Mouse (Mus musculus) retina, postnatal 1 day (tissue): ENCODE measurements at regions not wholly inside any gene's neighbourhood (a gene's known extent, or its start where the extent isn't known, plus 50 kb on each side); places are given as distances from the start of the nearest gene placed in this dataset.

ENCODE experiments used
- DNase-seq: peaks from one replicate; pipeline ENCODE4 v3.0.0-alpha.2; 2012

- DNase-seq: no peak
Observed at GRCm38 (mm10) chr3:143574035-143574864, 630.8 kb downstream of the Lmo4 start.

- no peak for DNase-seq
Observed at GRCm38 (mm10) chr3:143569930-143570329, 635.1 kb downstream of the Lmo4 start.

- no peak for DNase-seq
Observed at GRCm38 (mm10) chr3:143565067-143565466, 640.0 kb downstream of the Lmo4 start.

DNA sequence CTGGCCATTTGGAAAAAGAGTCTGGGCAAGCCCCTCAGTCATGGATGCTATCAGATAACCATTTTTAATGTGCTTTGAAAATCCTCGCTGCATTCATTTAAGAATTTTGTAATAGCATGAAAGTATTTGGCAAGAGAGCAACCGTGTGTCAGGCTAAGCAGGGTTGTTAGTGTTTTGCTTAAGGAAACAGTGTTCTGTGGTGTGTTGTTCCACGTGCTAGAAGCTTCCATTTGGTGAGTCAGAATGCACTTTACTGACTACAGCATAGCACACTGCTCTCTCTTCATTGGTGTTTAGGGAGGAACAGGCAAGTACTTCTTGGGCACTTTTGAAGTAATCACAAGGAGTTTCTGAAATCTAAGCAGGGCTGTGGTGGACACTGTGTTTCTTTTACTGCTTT lies 661.0 kb upstream of the Pkn2 start:
- DNase-seq: no peak

- DNase-seq: no peak
Observed at GRCm38 (mm10) chr3:143527982-143528381, 646.2 kb upstream of the Pkn2 start.

DNA sequence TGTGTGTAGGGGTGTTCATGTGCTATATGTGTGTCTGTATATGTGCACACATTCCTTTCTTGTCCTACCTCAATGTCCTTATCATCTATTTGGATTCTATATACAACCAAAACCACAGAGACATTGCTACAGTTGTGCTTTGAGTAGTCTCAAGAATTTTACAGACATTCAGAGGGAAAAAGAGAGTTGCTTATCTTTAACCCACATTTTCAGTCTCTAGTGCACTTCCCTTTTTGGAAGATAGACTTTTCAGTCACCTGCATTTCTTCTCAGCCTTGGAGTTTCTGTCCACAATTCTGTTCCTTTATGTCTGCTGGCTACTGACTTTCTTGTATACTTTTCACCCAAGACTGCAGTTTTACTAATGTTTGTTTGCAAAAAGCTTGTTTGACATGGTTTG lies 645.5 kb upstream of the Pkn2 start:
- no peak for DNase-seq

DNA sequence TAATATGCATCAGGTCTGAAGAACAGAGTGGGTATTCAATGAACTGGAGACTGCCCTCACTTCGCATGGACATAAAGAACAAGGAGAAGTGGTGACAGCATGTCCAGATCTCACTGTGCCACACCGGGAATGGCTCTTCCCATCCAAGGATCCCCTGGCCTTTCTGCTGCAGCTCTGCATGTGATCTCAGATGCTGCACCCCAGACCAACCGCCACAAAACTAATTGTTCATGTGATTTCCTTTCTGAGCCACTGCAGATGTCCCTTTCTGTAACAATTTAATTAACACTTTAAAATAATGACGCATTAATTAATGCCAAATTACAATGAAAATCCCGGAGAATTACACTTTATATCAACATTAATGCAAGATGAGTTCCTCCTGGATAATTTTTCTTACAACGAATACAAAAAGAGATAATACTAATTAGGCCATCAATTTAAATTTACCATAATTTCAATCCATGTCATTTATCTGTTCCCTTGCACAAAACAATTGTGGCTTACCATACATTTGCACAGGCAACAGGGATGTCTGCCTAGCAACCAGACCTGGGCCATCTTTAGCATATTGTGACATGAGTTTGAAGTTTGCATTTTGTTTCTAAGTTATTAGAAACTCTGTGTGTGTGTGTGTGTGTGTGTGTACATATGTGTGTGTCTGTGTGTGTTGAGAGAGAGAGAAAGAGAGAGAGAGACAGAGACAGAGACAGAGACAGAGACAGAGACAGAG lies 630.9 kb upstream of the Pkn2 start:
- DNase-seq: peak; percentile 69

- DNase-seq: no peak
Observed at GRCm38 (mm10) chr3:143509531-143509930, 627.7 kb upstream of the Pkn2 start.

GRCm38 (mm10) chr3:143508280-143508679 lies 626.5 kb upstream of the Pkn2 start:
- peak; percentile 34 for DNase-seq

DNA sequence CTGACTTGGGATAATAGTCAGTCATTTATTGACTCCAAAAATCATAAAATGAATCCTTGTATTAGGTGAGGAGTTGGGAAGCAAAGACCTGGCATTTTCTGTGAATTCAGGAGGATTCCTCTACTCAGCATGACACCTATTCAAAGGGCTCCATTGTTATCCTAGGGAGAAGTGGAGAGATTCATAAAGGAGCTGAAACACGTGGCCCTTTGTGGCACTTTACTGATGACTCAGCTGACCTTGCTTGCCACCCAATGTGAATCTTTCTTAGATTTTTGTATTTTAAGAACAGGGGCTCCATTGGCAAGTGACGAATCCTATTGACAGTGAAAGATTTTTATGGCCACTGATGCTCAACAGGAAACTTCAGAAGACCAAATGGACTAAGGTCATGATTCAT lies 619.2 kb upstream of the Pkn2 start:
- DNase-seq: no peak

DNA sequence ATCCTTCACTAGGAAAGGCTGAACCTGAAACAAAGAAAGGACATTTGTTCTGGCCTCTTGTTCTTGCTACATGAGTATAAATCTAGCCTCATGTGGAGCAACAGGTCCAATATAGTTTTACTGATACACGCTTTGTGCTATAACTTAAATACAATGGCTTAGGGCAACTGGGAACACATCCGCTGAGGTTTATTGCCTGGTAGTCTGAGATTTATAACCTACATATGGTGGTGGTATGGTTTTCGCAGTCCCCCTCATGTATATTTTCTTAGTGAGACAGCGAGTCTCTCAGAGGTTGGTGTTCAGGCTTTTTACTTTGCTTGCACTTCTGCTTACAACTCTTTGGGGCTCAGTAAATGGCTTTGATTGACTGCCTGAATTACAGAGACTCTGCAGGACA lies 613.6 kb upstream of the Pkn2 start:
- no peak for DNase-seq

DNA sequence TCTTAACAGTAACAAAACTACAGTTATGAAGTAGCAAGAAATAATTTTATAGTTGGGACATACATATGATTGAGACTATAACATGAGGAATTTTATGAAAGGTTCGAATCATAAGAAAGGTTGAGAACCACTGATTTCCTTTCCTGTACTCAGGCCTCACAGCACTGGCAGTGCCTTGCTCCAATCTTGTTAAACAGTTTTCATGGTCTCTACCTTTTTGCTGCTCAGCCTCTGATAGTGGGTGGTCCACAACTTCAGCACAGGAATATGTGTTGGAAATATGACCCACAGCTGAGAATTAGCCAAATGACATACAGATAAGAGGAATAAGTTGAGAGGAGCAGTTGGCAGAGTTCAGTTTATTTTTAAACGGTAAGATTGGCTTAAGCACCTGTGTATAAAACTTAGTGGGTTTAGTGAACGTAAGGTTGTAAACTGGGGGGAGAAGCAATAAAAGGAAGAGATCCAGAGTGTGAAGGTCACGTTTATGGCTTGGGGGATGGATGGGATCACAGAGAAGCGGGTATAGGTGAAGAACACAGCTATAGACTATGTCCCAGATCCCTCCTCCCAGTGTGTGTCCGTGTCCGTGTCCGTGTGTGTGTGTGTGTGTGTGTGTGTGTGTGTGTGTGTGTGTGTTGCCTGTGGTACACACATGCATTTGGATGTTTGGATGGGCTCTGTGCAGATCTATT lies 596.3 kb upstream of the Pkn2 start:
- no peak for DNase-seq

- DNase-seq: no peak
Observed at GRCm38 (mm10) chr3:143475461-143475860, 593.7 kb upstream of the Pkn2 start.

DNA sequence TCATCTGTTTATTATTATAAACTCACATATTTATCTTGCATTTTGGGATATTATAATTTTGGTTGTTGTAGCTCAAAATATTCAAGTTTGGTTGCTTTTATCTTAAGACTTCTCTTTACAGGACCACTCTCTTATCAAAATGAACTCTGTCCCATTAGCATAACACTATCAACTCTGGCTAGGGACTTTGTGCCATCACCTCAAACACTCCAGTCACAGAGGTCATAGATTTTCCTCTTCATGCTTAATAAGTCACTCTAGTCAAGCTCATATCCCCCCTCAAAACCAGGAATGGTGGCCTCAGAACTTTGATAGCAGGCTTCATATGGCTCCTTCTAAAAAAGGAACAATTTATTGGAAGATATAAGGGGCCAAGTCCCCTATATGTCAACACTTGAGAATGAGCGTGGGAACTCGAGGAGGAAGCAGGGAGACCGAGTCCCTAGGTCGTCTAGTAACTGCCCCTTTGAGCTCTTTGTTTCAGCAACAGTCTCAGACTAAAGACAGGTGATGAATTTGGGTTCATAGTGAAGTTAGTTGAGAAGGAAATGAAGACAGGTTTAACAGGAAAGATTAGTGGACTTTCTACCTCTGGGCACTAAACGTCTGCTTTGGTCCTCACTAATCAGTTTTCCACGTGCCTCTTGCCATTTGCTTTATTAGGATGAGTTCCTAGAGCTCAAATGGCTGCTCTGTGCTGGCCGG lies 565.4 kb upstream of the Pkn2 start:
- DNase-seq: no peak

DNA sequence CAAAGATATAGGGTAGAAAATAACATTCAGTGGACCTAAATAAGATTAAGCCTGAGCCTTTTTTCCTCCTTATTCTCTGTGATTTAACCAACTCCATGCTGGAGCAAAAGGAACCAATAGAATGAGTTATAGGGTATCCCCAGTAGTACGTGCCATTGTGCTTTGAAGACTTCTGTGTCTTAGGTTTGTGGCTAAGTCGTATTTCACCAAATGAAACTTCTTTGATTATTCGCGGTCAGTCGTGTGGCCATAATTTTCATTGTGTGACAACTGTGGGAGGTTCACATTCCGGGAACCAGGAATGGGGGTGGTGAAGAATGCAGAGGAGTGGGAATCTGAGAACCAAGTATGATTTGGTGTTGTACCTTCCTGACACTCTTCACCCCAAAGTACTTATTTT lies 535.6 kb upstream of the Pkn2 start:
- DNase-seq: no peak

DNA sequence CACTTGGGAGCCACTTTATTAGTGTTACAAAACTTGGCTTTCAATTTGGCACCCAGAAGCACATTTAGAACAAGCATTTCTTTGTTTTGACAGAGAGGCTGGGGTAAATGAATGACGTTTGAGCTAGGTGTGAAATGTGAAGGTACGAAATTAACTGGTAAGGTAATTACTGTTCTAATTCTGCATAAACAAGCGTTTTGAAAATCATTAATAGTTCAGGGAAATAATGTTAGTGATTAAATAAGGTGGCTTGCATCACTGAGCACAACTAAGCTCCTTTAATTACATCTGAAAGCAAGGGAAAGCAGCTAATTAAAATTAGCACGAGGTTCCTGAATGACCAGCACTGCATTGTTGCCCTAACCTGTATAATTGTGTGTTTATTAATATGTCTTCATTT lies 529.9 kb upstream of the Pkn2 start:
- no peak for DNase-seq

- no peak for DNase-seq
Observed at GRCm38 (mm10) chr3:143398966-143399365, 517.2 kb upstream of the Pkn2 start.

GRCm38 (mm10) chr3:143384357-143384756 lies 502.6 kb upstream of the Pkn2 start:
- no peak for DNase-seq

DNA sequence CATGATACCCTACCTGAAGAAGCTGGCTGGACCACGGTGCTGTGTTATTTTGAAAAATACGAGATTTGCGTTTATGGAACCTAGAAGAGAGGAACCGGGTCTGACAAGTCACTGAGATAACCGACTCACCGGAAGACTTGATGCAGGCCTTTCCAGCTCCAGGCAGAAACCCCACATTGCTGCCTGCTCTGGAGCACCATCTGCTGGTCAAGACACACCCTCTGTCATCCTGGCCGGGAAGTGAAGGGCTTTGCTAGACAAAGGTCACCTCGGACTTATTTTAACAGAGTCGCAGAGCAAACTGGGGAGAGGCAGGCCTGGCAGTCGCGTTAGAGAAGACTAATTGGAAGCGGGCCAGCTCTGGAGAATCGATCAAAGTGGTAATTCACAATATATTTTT lies 497.4 kb upstream of the Pkn2 start:
- peak; percentile 84 for DNase-seq

DNA sequence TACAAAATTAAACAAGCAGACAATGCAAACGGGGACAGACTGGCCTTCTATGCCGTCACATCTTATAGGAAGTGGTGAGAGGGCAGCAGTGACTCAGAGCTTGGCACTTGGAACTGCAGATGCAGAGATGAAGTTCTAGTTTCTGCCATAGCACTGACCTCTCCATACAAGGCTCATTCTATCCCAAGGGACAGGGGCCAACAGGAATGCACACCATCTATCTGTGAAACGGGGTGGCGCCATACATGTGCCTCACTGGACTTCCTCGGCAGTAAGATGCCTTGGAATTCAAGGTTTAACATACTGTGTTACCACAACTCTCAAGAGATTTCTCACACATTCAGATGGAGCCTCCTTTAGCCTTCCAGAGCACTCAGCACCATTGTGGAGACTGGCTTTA lies 495.6 kb upstream of the Pkn2 start:
- DNase-seq: no peak

DNA sequence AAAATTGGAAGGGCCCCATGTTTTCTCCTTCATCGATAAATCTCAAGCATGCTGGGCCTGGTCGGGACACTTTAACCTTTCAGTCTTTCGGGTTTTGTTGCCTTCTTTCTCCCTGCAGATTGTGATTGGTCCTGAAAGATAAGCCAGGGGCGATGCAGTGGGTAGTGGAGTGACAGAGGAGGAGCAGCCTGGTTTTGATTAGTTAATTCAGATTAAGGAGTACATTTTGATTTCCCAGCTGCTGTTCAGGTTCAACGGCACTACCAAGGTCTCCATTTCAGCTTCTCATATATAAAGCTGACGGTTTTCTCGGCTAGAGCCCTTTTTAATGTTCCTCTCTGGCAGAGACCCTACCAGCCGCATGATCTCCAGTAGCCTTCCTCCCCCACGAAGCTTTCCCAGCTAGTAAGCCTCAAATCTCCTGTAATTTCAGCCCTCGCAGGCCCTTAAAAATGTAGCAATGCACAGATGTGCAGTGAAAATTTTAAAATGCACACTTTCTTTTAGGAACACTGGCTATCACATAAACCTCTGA lies 493.8 kb upstream of the Pkn2 start:
- DNase-seq: no peak

GRCm38 (mm10) chr3:143373501-143373900 lies 491.7 kb upstream of the Pkn2 start:
- DNase-seq: no peak

- no peak for DNase-seq
Observed at GRCm38 (mm10) chr3:143369002-143369401, 487.2 kb upstream of the Pkn2 start.
